Mouse (Mus musculus): ENCODE measurements around the gene Gm4846. TPM values are rescaled to one million over a fixed set of nuclear protein-coding genes. Genes with fewer than 3 reads are reported as not detected.
"Not testable (repeated sequence)": the region's sequence is repeated elsewhere in the genome, so short reads cannot be mapped to it uniquely, and the experiment has no call there.

Gm4846 gene
- total RNA-seq (2012; rRNA removed) = not detected in 2 replicates
- total RNA-seq (2014; rRNA removed) = not detected in 2 replicates
- polyA plus RNA-seq (2012; ENCODE audit: insufficient read length, low read depth) = not detected in 2 replicates

DNA sequence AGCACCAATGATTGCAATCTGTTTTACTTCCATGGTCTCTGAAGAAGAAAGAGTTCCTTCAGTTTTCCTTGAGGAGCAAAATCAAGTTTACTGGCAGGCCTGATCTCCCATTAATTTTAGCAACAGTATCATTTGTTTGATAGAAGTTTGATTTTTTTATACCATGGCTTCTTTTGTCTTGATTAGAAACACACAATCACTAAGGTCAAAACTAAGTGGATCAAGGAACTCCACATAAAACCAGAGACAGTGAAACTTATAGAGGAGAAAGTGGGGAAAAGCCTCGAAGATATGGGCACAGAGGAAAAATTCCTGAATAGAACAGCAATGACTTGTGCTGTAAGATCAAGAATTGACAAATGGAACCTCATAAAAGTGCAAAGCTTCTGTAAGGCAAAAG, at the start of gene Gm4846:
Gm4846 (minus strand) TSS at position 101 of the 400 bp plus-strand sequence.
- in situ Hi-C loops (cut with MboI; ENCODE audit: low pct_ligation_motif_present, low pct_unique_long_range_greater_than_20kb, low sequenced_read_pairs); dilution Hi-C loops (cut with MboI; ENCODE audit: extremely low pct_ligation_motif_present, extremely low pct_unique_long_range_greater_than_20kb, low sequenced_read_pairs); H3K27ac ChIP-seq (ENCODE audit: insufficient read depth, low read depth); H3K4me2 ChIP-seq (ENCODE audit: insufficient read depth, low read depth, poor library complexity, severe bottlenecking); H3K4me3 ChIP-seq (replicated peaks in 1 of 3; ENCODE audit: low read depth in 2 of 3, low read length in 2 of 3, poor library complexity in 1 of 3); H3K36me3 ChIP-seq (replicated peaks in 1 of 2; ENCODE audit: control insufficient read depth in 1 of 2, insufficient read depth in 1 of 2, low read length in 1 of 2); H3K9ac ChIP-seq (ENCODE audit: insufficient read depth, low read depth); H3K27me3 ChIP-seq (replicated peaks); H3K79me2 ChIP-seq (replicated peaks; ENCODE audit: control insufficient read depth, extremely low read depth, insufficient read depth, poor library complexity, severe bottlenecking); H3K9me3 ChIP-seq (replicated peaks; ENCODE audit: low read length); DNase-seq (ENCODE audit: extremely low read depth); H3K4me1 ChIP-seq (ENCODE audit: control insufficient read depth in 1 of 2, insufficient read depth in 2 of 2): not testable (repeated sequence)

DNA sequence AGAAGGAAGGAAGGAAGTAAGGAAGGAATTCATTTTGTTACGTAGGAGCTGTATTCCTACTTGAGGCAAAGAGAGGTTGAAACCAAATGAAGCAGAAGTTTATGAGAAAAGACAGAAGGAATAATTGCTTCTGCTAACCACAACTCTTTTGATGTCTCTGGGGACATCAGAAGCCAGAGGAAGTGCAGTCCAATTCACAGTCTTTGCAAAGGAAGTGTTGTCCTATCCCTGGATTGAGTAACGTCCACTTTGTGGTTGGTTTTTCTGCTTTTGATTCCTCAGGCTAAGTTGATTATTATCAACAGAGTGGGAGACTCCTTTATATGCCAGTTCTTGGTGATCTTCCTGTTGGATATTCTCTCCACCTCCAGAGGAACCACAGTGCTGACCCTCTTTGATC, 34.1 kb upstream of the Gm4846 start:
- dilution Hi-C loops (cut with MboI; ENCODE audit: extremely low pct_ligation_motif_present, extremely low pct_unique_long_range_greater_than_20kb, low sequenced_read_pairs); H3K9ac ChIP-seq (ENCODE audit: insufficient read depth, low read depth); DNase-seq (ENCODE audit: extremely low read depth); H3K4me2 ChIP-seq (ENCODE audit: insufficient read depth, low read depth, poor library complexity, severe bottlenecking); H3K36me3 ChIP-seq (replicated peaks in 1 of 2; ENCODE audit: control insufficient read depth in 1 of 2, insufficient read depth in 1 of 2, low read length in 1 of 2); H3K4me1 ChIP-seq (ENCODE audit: control insufficient read depth in 1 of 2, insufficient read depth in 2 of 2); H3K9me3 ChIP-seq (replicated peaks; ENCODE audit: low read length); H3K79me2 ChIP-seq (replicated peaks; ENCODE audit: control insufficient read depth, extremely low read depth, insufficient read depth, poor library complexity, severe bottlenecking); H3K27me3 ChIP-seq (replicated peaks); H3K4me3 ChIP-seq (replicated peaks in 1 of 3; ENCODE audit: low read depth in 2 of 3, low read length in 2 of 3, poor library complexity in 1 of 3); H3K27ac ChIP-seq (ENCODE audit: insufficient read depth, low read depth); in situ Hi-C loops (cut with MboI; ENCODE audit: low pct_ligation_motif_present, low pct_unique_long_range_greater_than_20kb, low sequenced_read_pairs): not testable (repeated sequence)

DNA sequence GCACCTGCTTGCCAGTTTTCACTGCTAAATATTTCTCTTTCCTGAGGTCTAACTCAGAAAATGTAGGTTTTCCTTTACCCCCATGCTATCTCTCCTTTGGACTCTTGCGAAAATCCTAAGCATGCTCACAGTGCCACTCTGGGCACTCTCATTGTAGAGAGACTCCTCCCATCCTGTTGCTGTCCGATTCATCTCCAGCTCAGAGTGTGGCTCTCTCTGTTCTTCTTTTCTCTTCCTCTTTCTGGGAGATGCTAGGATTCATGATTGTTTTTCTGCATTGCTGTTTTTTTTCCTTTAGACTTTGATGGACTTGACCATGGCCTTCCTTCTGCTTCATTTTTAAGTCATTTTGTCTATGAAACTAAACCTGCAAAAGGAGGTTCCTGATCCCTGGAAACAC, 27.3 kb upstream of the Gm4846 start:
- in situ Hi-C loops (cut with MboI; ENCODE audit: low pct_ligation_motif_present, low pct_unique_long_range_greater_than_20kb, low sequenced_read_pairs); H3K36me3 ChIP-seq (replicated peaks in 1 of 2; ENCODE audit: control insufficient read depth in 1 of 2, insufficient read depth in 1 of 2, low read length in 1 of 2); H3K9ac ChIP-seq (ENCODE audit: insufficient read depth, low read depth); H3K79me2 ChIP-seq (replicated peaks; ENCODE audit: control insufficient read depth, extremely low read depth, insufficient read depth, poor library complexity, severe bottlenecking); dilution Hi-C loops (cut with MboI; ENCODE audit: extremely low pct_ligation_motif_present, extremely low pct_unique_long_range_greater_than_20kb, low sequenced_read_pairs); H3K27ac ChIP-seq (ENCODE audit: insufficient read depth, low read depth); H3K9me3 ChIP-seq (replicated peaks; ENCODE audit: low read length); H3K4me1 ChIP-seq (ENCODE audit: control insufficient read depth in 1 of 2, insufficient read depth in 2 of 2); H3K4me3 ChIP-seq (replicated peaks in 1 of 3; ENCODE audit: low read depth in 2 of 3, low read length in 2 of 3, poor library complexity in 1 of 3); H3K4me2 ChIP-seq (ENCODE audit: insufficient read depth, low read depth, poor library complexity, severe bottlenecking); H3K27me3 ChIP-seq (replicated peaks): not testable (repeated sequence)
- DNase-seq (ENCODE audit: extremely low read depth) = peak; percentile 15
- TF ChIP-seq EP300 (IDR thresholded peaks at IDR 0.05; ENCODE audit: low read length) = peak; percentile 50; the same call in 1 of the 2 replicates

DNA sequence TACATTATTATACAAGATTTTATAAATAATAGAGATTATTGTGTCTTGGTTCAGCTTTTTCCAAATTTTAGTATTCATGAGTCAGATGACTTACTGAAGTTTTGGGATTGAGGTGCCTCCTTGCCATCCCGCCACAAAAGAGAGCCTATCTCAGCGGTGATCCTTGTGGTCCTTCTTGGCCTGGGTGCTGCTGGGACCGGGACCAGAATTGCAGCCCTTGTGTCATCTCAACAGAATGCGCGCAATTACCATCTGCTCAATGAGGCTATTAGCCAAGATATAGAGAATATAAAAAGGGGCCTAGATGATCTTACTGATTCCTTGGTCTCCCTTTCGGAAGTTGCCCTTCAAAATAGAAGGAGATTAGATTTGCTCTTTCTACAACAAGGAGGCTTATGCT, 22.2 kb upstream of the Gm4846 start:
- in situ Hi-C loops (cut with MboI; ENCODE audit: low pct_ligation_motif_present, low pct_unique_long_range_greater_than_20kb, low sequenced_read_pairs); DNase-seq (ENCODE audit: extremely low read depth); H3K36me3 ChIP-seq (replicated peaks in 1 of 2; ENCODE audit: control insufficient read depth in 1 of 2, insufficient read depth in 1 of 2, low read length in 1 of 2); H3K27me3 ChIP-seq (replicated peaks); H3K27ac ChIP-seq (ENCODE audit: insufficient read depth, low read depth); H3K4me3 ChIP-seq (replicated peaks in 1 of 3; ENCODE audit: low read depth in 2 of 3, low read length in 2 of 3, poor library complexity in 1 of 3); H3K9ac ChIP-seq (ENCODE audit: insufficient read depth, low read depth); H3K4me1 ChIP-seq (ENCODE audit: control insufficient read depth in 1 of 2, insufficient read depth in 2 of 2); H3K4me2 ChIP-seq (ENCODE audit: insufficient read depth, low read depth, poor library complexity, severe bottlenecking); dilution Hi-C loops (cut with MboI; ENCODE audit: extremely low pct_ligation_motif_present, extremely low pct_unique_long_range_greater_than_20kb, low sequenced_read_pairs); H3K9me3 ChIP-seq (replicated peaks; ENCODE audit: low read length); H3K79me2 ChIP-seq (replicated peaks; ENCODE audit: control insufficient read depth, extremely low read depth, insufficient read depth, poor library complexity, severe bottlenecking): not testable (repeated sequence)
